Mouse (Mus musculus): Measurements from ENCODE around the gene Adcy2. TPM values are rescaled to one million over a fixed set of nuclear protein-coding genes. Genes with fewer than 3 reads are reported as not detected.

Gene Adcy2
- polyA plus RNA-seq, 1 experiment = not detected

GRCm38 (mm10) chr13:69024964-69025363 is 25.6 kb upstream of the Adcy2 start:
- TF ChIP-seq CEBPB (IDR thresholded peaks at IDR 0.05; ENCODE audit: low read depth) (no peak), MYOD1 (IDR thresholded peaks at IDR 0.05; ENCODE audit: control insufficient read depth, insufficient read length, low read depth) (no peak), FOSL1 (IDR thresholded peaks at IDR 0.05; ENCODE audit: insufficient read depth, low read length, poor library complexity, severe bottlenecking) (no peak), MYOG (IDR thresholded peaks at IDR 0.05; ENCODE audit: control insufficient read depth, extremely low read depth, insufficient read length) (no peak), CTCF (IDR thresholded peaks at IDR 0.05; ENCODE audit: control insufficient read depth, insufficient read depth, insufficient read length) (no peak), USF1 (IDR thresholded peaks at IDR 0.05; ENCODE audit: low read depth) (no peak), MAX (IDR thresholded peaks at IDR 0.05) (no peak)
- H3K27me3 ChIP-seq (ENCODE audit: control insufficient read depth, insufficient read depth, insufficient read length) = no peaks in the 10 kb centered on the region
- H3K36me3 ChIP-seq (ENCODE audit: control insufficient read depth, insufficient read depth) = no peaks in the 10 kb centered on the region
- no peaks in the 10 kb centered on the region for H3K79me2 ChIP-seq (ENCODE audit: control insufficient read depth, insufficient read depth)
- no peak overlapping the region for H3K4me3 ChIP-seq (ENCODE audit: insufficient read depth, poor library complexity, severe bottlenecking)
- no peak overlapping the region for H3ac ChIP-seq (ENCODE audit: control insufficient read depth, insufficient read length, low read depth)
- no peaks in the 10 kb centered on the region for H3K79me3 ChIP-seq (ENCODE audit: low read depth)

- H3ac ChIP-seq (ENCODE audit: control insufficient read depth, insufficient read length, low read depth) = no peak overlapping the region
- H3K36me3 ChIP-seq (ENCODE audit: control insufficient read depth, insufficient read depth) = no peaks in the 10 kb centered on the region
- H3K79me3 ChIP-seq (ENCODE audit: low read depth) = no peaks in the 10 kb centered on the region
- no peak overlapping the region for H3K4me3 ChIP-seq (ENCODE audit: insufficient read depth, poor library complexity, severe bottlenecking)
- TF ChIP-seq MYOG (IDR thresholded peaks at IDR 0.05; ENCODE audit: control insufficient read depth, extremely low read depth, insufficient read length) = no peak
- TF ChIP-seq USF1 (IDR thresholded peaks at IDR 0.05; ENCODE audit: low read depth) = no peak
- TF ChIP-seq MAX (IDR thresholded peaks at IDR 0.05) = no peak
- TF ChIP-seq FOSL1 (IDR thresholded peaks at IDR 0.05; ENCODE audit: insufficient read depth, low read length, poor library complexity, severe bottlenecking) = no peak
- no peak for TF ChIP-seq MYOD1 (IDR thresholded peaks at IDR 0.05; ENCODE audit: control insufficient read depth, insufficient read length, low read depth)
- no peak for TF ChIP-seq CTCF (IDR thresholded peaks at IDR 0.05; ENCODE audit: control insufficient read depth, insufficient read depth, insufficient read length)
- TF ChIP-seq CEBPB (IDR thresholded peaks at IDR 0.05; ENCODE audit: low read depth) = no peak
- H3K27me3 ChIP-seq (ENCODE audit: control insufficient read depth, insufficient read depth, insufficient read length) = no peaks in the 10 kb centered on the region
- no peaks in the 10 kb centered on the region for H3K79me2 ChIP-seq (ENCODE audit: control insufficient read depth, insufficient read depth)
These were observed 23.9 kb upstream of the Adcy2 start for GRCm38 (mm10) chr13:69023239-69023638.

GRCm38 (mm10) chr13:69020574-69020973 is 21.2 kb upstream of the Adcy2 start:
- Histone ChIP-seq H3K36me3 (ENCODE audit: control insufficient read depth, insufficient read depth) (no peaks in the 10 kb centered on the region), H3K27me3 (ENCODE audit: control insufficient read depth, insufficient read depth, insufficient read length) (no peaks in the 10 kb centered on the region), H3K4me3 (ENCODE audit: insufficient read depth, poor library complexity, severe bottlenecking) (no peak overlapping the region), H3ac (ENCODE audit: control insufficient read depth, insufficient read length, low read depth) (no peak overlapping the region), H3K79me2 (ENCODE audit: control insufficient read depth, insufficient read depth) (no peaks in the 10 kb centered on the region), H3K79me3 (ENCODE audit: low read depth) (no peaks in the 10 kb centered on the region)
- no peak for TF ChIP-seq MYOG (IDR thresholded peaks at IDR 0.05; ENCODE audit: control insufficient read depth, extremely low read depth, insufficient read length)
- TF ChIP-seq FOSL1 (IDR thresholded peaks at IDR 0.05; ENCODE audit: insufficient read depth, low read length, poor library complexity, severe bottlenecking) = no peak
- TF ChIP-seq USF1 (IDR thresholded peaks at IDR 0.05; ENCODE audit: low read depth) = no peak
- no peak for TF ChIP-seq MAX (IDR thresholded peaks at IDR 0.05)
- no peak for TF ChIP-seq MYOD1 (IDR thresholded peaks at IDR 0.05; ENCODE audit: control insufficient read depth, insufficient read length, low read depth)
- no peak for TF ChIP-seq CTCF (IDR thresholded peaks at IDR 0.05; ENCODE audit: control insufficient read depth, insufficient read depth, insufficient read length)
- TF ChIP-seq CEBPB (IDR thresholded peaks at IDR 0.05; ENCODE audit: low read depth) = no peak

GRCm38 (mm10) chr13:69006915-69007314 is 7.6 kb upstream of the Adcy2 start:
- Histone ChIP-seq H3K27me3 (ENCODE audit: control insufficient read depth, insufficient read depth, insufficient read length) (no peaks in the 10 kb centered on the region), H3K36me3 (ENCODE audit: control insufficient read depth, insufficient read depth) (no peaks in the 10 kb centered on the region), H3K4me3 (ENCODE audit: insufficient read depth, poor library complexity, severe bottlenecking) (no peak overlapping the region), H3K79me2 (ENCODE audit: control insufficient read depth, insufficient read depth) (no peaks in the 10 kb centered on the region), H3K79me3 (ENCODE audit: low read depth) (no peaks in the 10 kb centered on the region), H3ac (ENCODE audit: control insufficient read depth, insufficient read length, low read depth) (no peak overlapping the region)
- no peak for TF ChIP-seq CTCF (IDR thresholded peaks at IDR 0.05; ENCODE audit: control insufficient read depth, insufficient read depth, insufficient read length)
- no peak for TF ChIP-seq USF1 (IDR thresholded peaks at IDR 0.05; ENCODE audit: low read depth)
- no peak for TF ChIP-seq MYOD1 (IDR thresholded peaks at IDR 0.05; ENCODE audit: control insufficient read depth, insufficient read length, low read depth)
- no peak for TF ChIP-seq CEBPB (IDR thresholded peaks at IDR 0.05; ENCODE audit: low read depth)
- no peak for TF ChIP-seq MAX (IDR thresholded peaks at IDR 0.05)
- no peak for TF ChIP-seq MYOG (IDR thresholded peaks at IDR 0.05; ENCODE audit: control insufficient read depth, extremely low read depth, insufficient read length)
- no peak for TF ChIP-seq FOSL1 (IDR thresholded peaks at IDR 0.05; ENCODE audit: insufficient read depth, low read length, poor library complexity, severe bottlenecking)

GRCm38 (mm10) chr13:69006091-69006490 is 6.8 kb upstream of the Adcy2 start:
- Histone ChIP-seq H3K36me3 (ENCODE audit: control insufficient read depth, insufficient read depth) (no peaks in the 10 kb centered on the region), H3ac (ENCODE audit: control insufficient read depth, insufficient read length, low read depth) (no peak overlapping the region), H3K27me3 (ENCODE audit: control insufficient read depth, insufficient read depth, insufficient read length) (no peaks in the 10 kb centered on the region), H3K79me3 (ENCODE audit: low read depth) (no peaks in the 10 kb centered on the region), H3K4me3 (ENCODE audit: insufficient read depth, poor library complexity, severe bottlenecking) (no peak overlapping the region), H3K79me2 (ENCODE audit: control insufficient read depth, insufficient read depth) (no peaks in the 10 kb centered on the region)
- TF ChIP-seq CTCF (IDR thresholded peaks at IDR 0.05; ENCODE audit: control insufficient read depth, insufficient read depth, insufficient read length) = no peak

GRCm38 (mm10) chr13:69004406-69004805 is 5.1 kb upstream of the Adcy2 start:
- Histone ChIP-seq H3K36me3 (ENCODE audit: control insufficient read depth, insufficient read depth) (no peaks in the 10 kb centered on the region), H3K79me3 (ENCODE audit: low read depth) (no peaks in the 10 kb centered on the region), H3K4me3 (ENCODE audit: insufficient read depth, poor library complexity, severe bottlenecking) (no peak overlapping the region), H3ac (ENCODE audit: control insufficient read depth, insufficient read length, low read depth) (no peak overlapping the region), H3K27me3 (ENCODE audit: control insufficient read depth, insufficient read depth, insufficient read length) (no peaks in the 10 kb centered on the region), H3K79me2 (ENCODE audit: control insufficient read depth, insufficient read depth) (no peaks in the 10 kb centered on the region)
- no peak for TF ChIP-seq MYOG (IDR thresholded peaks at IDR 0.05; ENCODE audit: control insufficient read depth, extremely low read depth, insufficient read length)
- no peak for TF ChIP-seq USF1 (IDR thresholded peaks at IDR 0.05; ENCODE audit: low read depth)
- TF ChIP-seq FOSL1 (IDR thresholded peaks at IDR 0.05; ENCODE audit: insufficient read depth, low read length, poor library complexity, severe bottlenecking) = no peak
- no peak for TF ChIP-seq CTCF (IDR thresholded peaks at IDR 0.05; ENCODE audit: control insufficient read depth, insufficient read depth, insufficient read length)
- TF ChIP-seq MAX (IDR thresholded peaks at IDR 0.05) = no peak
- no peak for TF ChIP-seq CEBPB (IDR thresholded peaks at IDR 0.05; ENCODE audit: low read depth)
- no peak for TF ChIP-seq MYOD1 (IDR thresholded peaks at IDR 0.05; ENCODE audit: control insufficient read depth, insufficient read length, low read depth)
